Mouse (Mus musculus): ENCODE measurements around the gene Usp53. TPM values are rescaled to one million over a fixed set of nuclear protein-coding genes. Genes with fewer than 3 reads are reported as not detected.

Gene Usp53
- total RNA-seq, 1 experiment: 14.8 TPM

DNA sequence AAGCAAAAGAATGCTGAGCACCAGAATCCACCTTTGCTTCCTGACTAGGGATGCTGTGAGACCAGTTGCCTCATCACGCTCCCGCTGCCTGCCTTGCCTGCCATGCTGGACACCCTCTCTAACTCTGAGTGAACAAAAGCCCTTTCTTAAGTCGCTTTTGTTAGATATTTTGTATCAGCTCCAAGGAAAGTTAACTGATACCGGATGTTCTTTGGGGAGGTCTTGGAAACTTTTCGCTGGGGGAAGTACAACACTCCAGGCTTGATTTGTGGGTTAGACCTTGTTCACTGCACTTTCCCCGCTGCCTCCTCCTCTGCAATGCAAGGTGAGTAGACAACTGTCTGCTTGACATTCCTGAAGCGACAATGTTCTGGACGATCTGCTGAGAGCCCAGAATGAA is 14.2 kb upstream of the Usp53 start:
- Histone ChIP-seq H3K4me1 (ENCODE audit: control insufficient read depth in 2 of 2, insufficient read depth in 2 of 2, low read length in 2 of 2, poor library complexity in 1 of 2) (no peaks in the 10 kb centered on the region), H3K9me3 (ENCODE audit: control insufficient read depth, insufficient read depth, low read depth, low read length) (no peaks in the 10 kb centered on the region), H3K9ac (ENCODE audit: insufficient read depth, low read depth, low read length, poor library complexity, severe bottlenecking) (no peak overlapping the region), H3K36me3 (ENCODE audit: control insufficient read depth, insufficient read depth, low read length, poor library complexity, severe bottlenecking) (no peaks in the 10 kb centered on the region), H3K27ac (ENCODE audit: insufficient read depth, low read depth, low read length, poor library complexity, severe bottlenecking) (no peak overlapping the region), H3K4me3 (ENCODE audit: insufficient read depth in 1 of 2, low read depth in 1 of 2, low read length in 2 of 2, poor library complexity in 1 of 2, severe bottlenecking in 1 of 2) (no peak overlapping the region)
- DNase-seq (ENCODE audit: low read depth, low spot score): no peak
- in situ Hi-C loops (cut with MboI; ENCODE audit: low sequenced_read_pairs in 2 of 2, unreplicated experiment in 2 of 2): no loop called here
- TF ChIP-seq ZC3H11A (IDR thresholded peaks at IDR 0.05; ENCODE audit: borderline replicate concordance, low read depth, low read length) (no peak), ZNF384 (IDR thresholded peaks at IDR 0.05; ENCODE audit: low read depth, low read length) (no peak), HCFC1 (IDR thresholded peaks at IDR 0.05; ENCODE audit: borderline replicate concordance, insufficient read depth, low read length) (no peak), MAFK (IDR thresholded peaks at IDR 0.05; ENCODE audit: insufficient read depth, low read depth, low read length) (no peak), CHD2 (IDR thresholded peaks at IDR 0.05; ENCODE audit: low read depth, low read length) (no peak)

DNA sequence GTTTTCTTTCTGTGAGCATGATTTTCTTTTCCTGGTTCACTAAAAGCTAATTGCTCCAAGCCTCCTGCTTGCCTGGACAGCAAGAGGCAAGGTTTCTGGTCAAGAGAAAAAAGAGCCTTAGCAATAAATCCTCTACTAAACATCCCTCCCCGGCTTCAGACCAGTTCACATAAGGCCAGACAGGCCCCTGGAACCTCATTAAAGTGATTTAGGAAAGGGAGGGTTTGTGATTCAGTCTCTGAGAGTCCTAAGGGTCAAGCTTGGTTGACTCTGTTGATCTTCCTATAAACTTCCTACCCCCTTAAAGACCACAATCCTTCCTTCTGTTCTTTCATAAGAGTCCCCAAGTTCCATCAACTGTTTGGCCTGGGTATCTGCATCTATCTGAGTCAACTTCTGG is 12.7 kb upstream of the Usp53 start:
- in situ Hi-C loops (cut with MboI; ENCODE audit: low sequenced_read_pairs in 2 of 2, unreplicated experiment in 2 of 2): no loop called here
- H3K36me3 ChIP-seq (ENCODE audit: control insufficient read depth, insufficient read depth, low read length, poor library complexity, severe bottlenecking): no peaks in the 10 kb centered on the region
- H3K4me1 ChIP-seq (ENCODE audit: control insufficient read depth in 2 of 2, insufficient read depth in 2 of 2, low read length in 2 of 2, poor library complexity in 1 of 2): peaks cover 0 to under 1% of the 10 kb centered on the region in 2 experiments; a peak in 1 of 4 replicates
- TF ChIP-seq CHD2 (IDR thresholded peaks at IDR 0.05; ENCODE audit: low read depth, low read length) (no peak), ZC3H11A (IDR thresholded peaks at IDR 0.05; ENCODE audit: borderline replicate concordance, low read depth, low read length) (no peak), ZNF384 (IDR thresholded peaks at IDR 0.05; ENCODE audit: low read depth, low read length) (no peak), HCFC1 (IDR thresholded peaks at IDR 0.05; ENCODE audit: borderline replicate concordance, insufficient read depth, low read length) (no peak), MAFK (IDR thresholded peaks at IDR 0.05; ENCODE audit: insufficient read depth, low read depth, low read length) (no peak)
- H3K27ac ChIP-seq (ENCODE audit: insufficient read depth, low read depth, low read length, poor library complexity, severe bottlenecking): no peak overlapping the region
- no peaks in the 10 kb centered on the region for H3K9me3 ChIP-seq (ENCODE audit: control insufficient read depth, insufficient read depth, low read depth, low read length)
- no peak for DNase-seq (ENCODE audit: low read depth, low spot score)
- H3K4me3 ChIP-seq (ENCODE audit: insufficient read depth in 1 of 2, low read depth in 1 of 2, low read length in 2 of 2, poor library complexity in 1 of 2, severe bottlenecking in 1 of 2): no peak overlapping the region
- H3K9ac ChIP-seq (ENCODE audit: insufficient read depth, low read depth, low read length, poor library complexity, severe bottlenecking): no peak overlapping the region

DNA sequence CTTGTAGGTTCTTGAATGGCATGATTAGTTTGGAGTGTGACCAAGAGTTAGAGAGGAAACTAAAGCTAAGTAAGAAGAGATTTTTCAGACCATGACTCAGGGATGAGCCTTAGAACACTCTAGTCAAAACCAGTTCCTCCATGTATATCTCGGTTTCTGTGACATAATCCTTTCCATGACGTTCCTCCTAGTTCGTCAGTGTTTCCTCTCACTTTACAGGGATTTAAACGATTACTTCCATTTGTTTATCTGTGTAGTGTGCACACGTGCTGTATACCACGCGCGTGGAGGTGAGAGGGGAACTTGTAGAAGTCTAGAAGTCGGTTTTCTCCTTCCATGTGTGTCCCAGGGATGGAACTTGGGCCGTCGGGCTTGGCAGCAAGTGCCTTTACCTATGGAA is 2.6 kb upstream of the Usp53 start:
- TF ChIP-seq ZNF384 (IDR thresholded peaks at IDR 0.05; ENCODE audit: low read depth, low read length) (no peak), ZC3H11A (IDR thresholded peaks at IDR 0.05; ENCODE audit: borderline replicate concordance, low read depth, low read length) (no peak), HCFC1 (IDR thresholded peaks at IDR 0.05; ENCODE audit: borderline replicate concordance, insufficient read depth, low read length) (no peak), CHD2 (IDR thresholded peaks at IDR 0.05; ENCODE audit: low read depth, low read length) (no peak), MAFK (IDR thresholded peaks at IDR 0.05; ENCODE audit: insufficient read depth, low read depth, low read length) (no peak)
- no peaks in the 10 kb centered on the region for H3K36me3 ChIP-seq (ENCODE audit: control insufficient read depth, insufficient read depth, low read length, poor library complexity, severe bottlenecking)
- in situ Hi-C loops (cut with MboI; ENCODE audit: low sequenced_read_pairs in 2 of 2, unreplicated experiment in 2 of 2): no loop called here
- DNase-seq (ENCODE audit: low read depth, low spot score): no peak
- no peak overlapping the region for H3K9ac ChIP-seq (ENCODE audit: insufficient read depth, low read depth, low read length, poor library complexity, severe bottlenecking)
- H3K9me3 ChIP-seq (ENCODE audit: control insufficient read depth, insufficient read depth, low read depth, low read length): no peaks in the 10 kb centered on the region
- H3K4me1 ChIP-seq (ENCODE audit: control insufficient read depth in 2 of 2, insufficient read depth in 2 of 2, low read length in 2 of 2, poor library complexity in 1 of 2): peaks cover 2 to 8% of the 10 kb centered on the region in 2 experiments; a peak in 3 of 4 replicates
- H3K4me3 ChIP-seq (ENCODE audit: insufficient read depth in 1 of 2, low read depth in 1 of 2, low read length in 2 of 2, poor library complexity in 1 of 2, severe bottlenecking in 1 of 2): no peak overlapping the region
- no peak overlapping the region for H3K27ac ChIP-seq (ENCODE audit: insufficient read depth, low read depth, low read length, poor library complexity, severe bottlenecking)

DNA sequence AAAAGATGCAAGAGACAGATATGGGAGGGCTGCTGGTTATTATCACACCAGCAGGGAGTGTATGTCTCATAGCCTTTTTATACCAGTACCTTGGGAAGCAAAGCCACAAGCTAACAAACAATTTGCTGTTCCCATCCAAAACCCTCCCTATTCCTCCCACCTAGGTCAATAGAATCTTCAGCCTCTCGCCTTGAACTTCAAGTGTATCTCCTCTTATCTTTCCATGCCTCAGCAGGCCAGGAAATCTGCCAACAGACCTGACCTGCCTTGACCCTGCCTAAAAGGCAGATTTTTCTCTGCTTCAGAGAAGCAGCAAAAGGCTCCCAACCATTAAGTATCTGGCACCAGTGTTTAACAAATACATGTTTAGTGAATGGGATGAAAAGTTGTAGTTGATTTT is 2.1 kb upstream of the Usp53 start:
- TF ChIP-seq ZNF384 (IDR thresholded peaks at IDR 0.05; ENCODE audit: low read depth, low read length) (no peak), HCFC1 (IDR thresholded peaks at IDR 0.05; ENCODE audit: borderline replicate concordance, insufficient read depth, low read length) (no peak), MAFK (IDR thresholded peaks at IDR 0.05; ENCODE audit: insufficient read depth, low read depth, low read length) (no peak), ZC3H11A (IDR thresholded peaks at IDR 0.05; ENCODE audit: borderline replicate concordance, low read depth, low read length) (no peak), CHD2 (IDR thresholded peaks at IDR 0.05; ENCODE audit: low read depth, low read length) (no peak)
- H3K4me3 ChIP-seq (ENCODE audit: insufficient read depth in 1 of 2, low read depth in 1 of 2, low read length in 2 of 2, poor library complexity in 1 of 2, severe bottlenecking in 1 of 2): no peak overlapping the region
- H3K4me1 ChIP-seq (ENCODE audit: control insufficient read depth in 2 of 2, insufficient read depth in 2 of 2, low read length in 2 of 2, poor library complexity in 1 of 2): peaks cover 2 to 6% of the 10 kb centered on the region in 2 experiments; a peak in 3 of 4 replicates
- in situ Hi-C loops (cut with MboI; ENCODE audit: low sequenced_read_pairs in 2 of 2, unreplicated experiment in 2 of 2): no loop called here
- no peak for DNase-seq (ENCODE audit: low read depth, low spot score)
- no peak overlapping the region for H3K27ac ChIP-seq (ENCODE audit: insufficient read depth, low read depth, low read length, poor library complexity, severe bottlenecking)
- no peaks in the 10 kb centered on the region for H3K36me3 ChIP-seq (ENCODE audit: control insufficient read depth, insufficient read depth, low read length, poor library complexity, severe bottlenecking)
- H3K9ac ChIP-seq (ENCODE audit: insufficient read depth, low read depth, low read length, poor library complexity, severe bottlenecking): no peak overlapping the region
- no peaks in the 10 kb centered on the region for H3K9me3 ChIP-seq (ENCODE audit: control insufficient read depth, insufficient read depth, low read depth, low read length)
